Comparison of ENCODE assay signal across 8 mouse cellular contexts in genomic region chr5:76857103-76858015, GRCm38 (mm10). TPM values are rescaled to one million over a fixed set of nuclear protein-coding genes. Genes with fewer than 3 reads are reported as not detected.
DNase-seq lines count a peak whose midpoint lies in the region; ATAC-seq and TF ChIP-seq lines count a peak whose summit lies in the region.

No protein-coding gene starts in this region.

- TF ChIP-seq CTCF in left cerebral cortex, adult 2 months (IDR thresholded peaks at IDR 0.05), result no peak

- DNase-seq in left cerebral cortex, adult 2 months (ENCODE audit: extremely low spot score in 1 of 2, low spot score in 2 of 2), result no peak
- DNase-seq in left cerebral cortex, postnatal 36 days (ENCODE audit: low spot score in 2 of 2), result no peak
- no peak for DNase-seq in embryonic facial prominence, embryonic 14.5 days (ENCODE audit: low spot score)
- DNase-seq in intestine, embryonic 14.5 days (ENCODE audit: low spot score), result peak; percentile 66
- DNase-seq in right cerebral cortex, adult 18-20 months, result no peak
- no peak for DNase-seq in gastrocnemius, postnatal 36 days

- peak overlapping the region; percentile 70 for H3K4me2 ChIP-seq in embryonic facial prominence, embryonic 14.5 days (ENCODE audit: low read depth, low read length)
- peak overlapping the region; percentile 68 for H3K4me2 ChIP-seq in intestine, embryonic 14.5 days (ENCODE audit: low read length)
- H3K4me2 ChIP-seq in neural tube, embryonic 12.5 days (replicated peaks), result peak overlapping the region; percentile 45

- H3K4me1 ChIP-seq in embryonic facial prominence, embryonic 14.5 days (ENCODE audit: control insufficient read depth, insufficient read depth, low read length), result no peaks in the 10 kb centered on the region
- H3K4me1 ChIP-seq in intestine, embryonic 14.5 days (replicated peaks; ENCODE audit: control insufficient read depth, insufficient read depth, low read length), result peaks cover 4% of the 10 kb centered on the region
- peaks cover 11% of the 10 kb centered on the region; the same call in 1 of the 2 replicates for H3K4me1 ChIP-seq in neural tube, embryonic 12.5 days

- peaks cover 37% of the 10 kb centered on the region for H3K27me3 ChIP-seq in embryonic facial prominence, embryonic 14.5 days (replicated peaks; ENCODE audit: control insufficient read depth, insufficient read depth, low read length)
- H3K27me3 ChIP-seq in intestine, embryonic 14.5 days (replicated peaks; ENCODE audit: control insufficient read depth, insufficient read depth, low read length), result peaks cover 10% of the 10 kb centered on the region; the same call in 1 of the 2 replicates
- peaks cover 30% of the 10 kb centered on the region for H3K27me3 ChIP-seq in neural tube, embryonic 12.5 days (replicated peaks)

- ATAC-seq in embryonic facial prominence, embryonic 14.5 days (ENCODE audit: low read depth), result no peak
- no peak for ATAC-seq in intestine, embryonic 14.5 days (replicated peaks; ENCODE audit: low FRiP score, low TSS enrichment, low read depth)
- ATAC-seq in neural tube, embryonic 12.5 days (ENCODE audit: low FRiP score, low read depth), result no peak
- ATAC-seq in activated CD4-positive, CD25-positive, alpha-beta regulatory T cell, adult 4 months, result no peak

- H3K36me3 ChIP-seq in embryonic facial prominence, embryonic 14.5 days (ENCODE audit: control insufficient read depth, insufficient read depth, low read length), result no peaks in the 10 kb centered on the region
- H3K36me3 ChIP-seq in intestine, embryonic 14.5 days (ENCODE audit: control insufficient read depth, insufficient read depth, low read length), result no peaks in the 10 kb centered on the region
- peaks cover 56% of the 10 kb centered on the region for H3K36me3 ChIP-seq in neural tube, embryonic 12.5 days

- H3K27ac ChIP-seq in left cerebral cortex, adult 2 months, result no peak overlapping the region
- H3K27ac ChIP-seq in embryonic facial prominence, embryonic 14.5 days (replicated peaks; ENCODE audit: low read depth, low read length), result no peak overlapping the region
- H3K27ac ChIP-seq in intestine, embryonic 14.5 days (ENCODE audit: low read depth), result no peak overlapping the region; the same call in 1 of the 2 replicates
- no peak overlapping the region for H3K27ac ChIP-seq in neural tube, embryonic 12.5 days

- intact Hi-C loops in left cerebral cortex, adult 2 months (cut with DNase I), result no loop called here
- intact Hi-C loops in left cerebral cortex, postnatal 36 days (cut with DNase I), result no loop called here
- intact Hi-C loops in gastrocnemius, postnatal 36 days (cut with DNase I), result no loop called here

- H3K4me3 ChIP-seq in left cerebral cortex, adult 2 months, result peak overlapping the region; percentile 23
- peak overlapping the region; percentile 42 for H3K4me3 ChIP-seq in embryonic facial prominence, embryonic 14.5 days (ENCODE audit: low read depth, low read length)
- peak overlapping the region; percentile 39 for H3K4me3 ChIP-seq in intestine, embryonic 14.5 days (ENCODE audit: low read depth, low read length)
- H3K4me3 ChIP-seq in neural tube, embryonic 12.5 days, result peak overlapping the region; percentile 13

- H3K9ac ChIP-seq in embryonic facial prominence, embryonic 14.5 days (ENCODE audit: low read depth, low read length), result peak overlapping the region; percentile 60
- peak overlapping the region; percentile 35 for H3K9ac ChIP-seq in intestine, embryonic 14.5 days (ENCODE audit: low read length)
- H3K9ac ChIP-seq in neural tube, embryonic 12.5 days, result no peak overlapping the region; the same call in 1 of the 2 replicates

- no peaks in the 10 kb centered on the region for H3K9me3 ChIP-seq in embryonic facial prominence, embryonic 14.5 days (ENCODE audit: control insufficient read depth, low read length)
- H3K9me3 ChIP-seq in intestine, embryonic 14.5 days (ENCODE audit: control insufficient read depth, low read length), result no peaks in the 10 kb centered on the region
- H3K9me3 ChIP-seq in neural tube, embryonic 12.5 days, result no peaks in the 10 kb centered on the region

- WGBS in embryonic facial prominence, embryonic 14.5 days, result 19% methylated on average over 58 of the region's 62 CpGs
- 28% methylated on average over 62 of the region's 62 CpGs for WGBS in intestine, embryonic 14.5 days
- 21% methylated on average over 62 of the region's 62 CpGs for WGBS in neural tube, embryonic 12.5 days

RNA-seq across cellular contexts. Expression of gene Aasdh, which starts 48.0 kb away (rescaled TPM):
- total RNA-seq in left cerebral cortex, adult 2 months (2021), result 10 to 100 TPM; 23.1 to 23.5 TPM
- 10 to 100 TPM; 22.8 to 25.0 TPM for total RNA-seq in left cerebral cortex, postnatal 36 days (2021)
- 12.5 and 13.1 TPM in 2 replicates for polyA plus RNA-seq in embryonic facial prominence, embryonic 14.5 days (2014; fragmentation: Nextera tagmentation; extraction: Ambion mirVana)
- 18.2 and 25.4 TPM in 2 replicates for polyA plus RNA-seq in intestine, embryonic 14.5 days (2014; fragmentation: Nextera tagmentation; extraction: Ambion mirVana)
- polyA plus RNA-seq in neural tube, embryonic 12.5 days (2016; fragmentation: Nextera tagmentation; extraction: Ambion mirVana), result 18.5 and 18.6 TPM in 2 replicates
- 10 to 100 TPM in 1 of 2 experiments, 1 to 10 TPM in 1; 9.3 to 16.3 TPM for polyA plus RNA-seq in activated CD4-positive, CD25-positive, alpha-beta regulatory T cell, adult 4 months (2017; shearing (Covaris generic))
- 10 to 100 TPM; 10.2 TPM for total RNA-seq in gastrocnemius, postnatal 36 days (2021)
